Mouse (Mus musculus): ENCODE results near the gene Rnf144a. TPM values are rescaled to one million over a fixed set of nuclear protein-coding genes. Genes with fewer than 3 reads are reported as not detected.

The Rnf144a gene
- polyA plus RNA-seq, 1 experiment from 2014 or later: 11.3 TPM

GRCm38 (mm10) chr12:26366372-26366771, 48.7 kb downstream of the Rnf144a start:
- ATAC-seq (ENCODE audit: extremely low read depth, insufficient number of reproducible peaks, low FRiP score, low TSS enrichment): no peak
- H3K4me2 ChIP-seq: no peak overlapping the region
- H3K27ac ChIP-seq (replicated peaks): 0 out of 2 replicates have a peak overlapping the region, but pooled peaks have one; percentile 1
- peaks cover 19% of the 10 kb centered on the region for H3K4me1 ChIP-seq
- H3K9me3 ChIP-seq: no peaks in the 10 kb centered on the region
- H3K4me3 ChIP-seq: no peak overlapping the region
- no peaks in the 10 kb centered on the region for H3K36me3 ChIP-seq
- 69% methylated on average over 4 of the region's 4 CpGs for WGBS
- H3K9ac ChIP-seq: no peak overlapping the region
- no peaks in the 10 kb centered on the region for H3K27me3 ChIP-seq (replicated peaks)

GRCm38 (mm10) chr12:26365531-26366315, 49.3 kb downstream of the Rnf144a start:
- ATAC-seq (ENCODE audit: extremely low read depth, insufficient number of reproducible peaks, low FRiP score, low TSS enrichment): no peak
- H3K27ac ChIP-seq (replicated peaks): 0 out of 2 replicates have a peak overlapping the region, but pooled peaks have one; percentile 1
- WGBS: 73% methylated on average over 3 of the region's 3 CpGs

GRCm38 (mm10) chr12:26364822-26365221, 50.2 kb downstream of the Rnf144a start:
- Histone ChIP-seq H3K27me3 (replicated peaks) (no peaks in the 10 kb centered on the region), H3K9ac (no peak overlapping the region), H3K4me3 (no peak overlapping the region), H3K4me2 (no peak overlapping the region), H3K36me3 (no peaks in the 10 kb centered on the region), H3K4me1 (peaks cover 21% of the 10 kb centered on the region), H3K27ac (replicated peaks) (no peak overlapping the region), H3K9me3 (no peaks in the 10 kb centered on the region)
- 73% methylated on average over 5 of the region's 5 CpGs for WGBS
- no peak for ATAC-seq (ENCODE audit: extremely low read depth, insufficient number of reproducible peaks, low FRiP score, low TSS enrichment)

More at GRCm38 (mm10) chr12:26365531-26366315, 49.3 kb downstream of the Rnf144a start:
- Histone ChIP-seq H3K36me3 (no peaks in the 10 kb centered on the region), H3K4me2 (no peak overlapping the region), H3K4me3 (no peak overlapping the region), H3K27me3 (replicated peaks) (no peaks in the 10 kb centered on the region), H3K4me1 (peaks cover 19% of the 10 kb centered on the region), H3K9ac (no peak overlapping the region), H3K9me3 (no peaks in the 10 kb centered on the region)

GRCm38 (mm10) chr12:26360946-26361523, 54.0 kb downstream of the Rnf144a start:
- no peaks in the 10 kb centered on the region for H3K27me3 ChIP-seq (replicated peaks)
- 0 out of 2 replicates have a peak, but pooled peaks cover 5% of the 10 kb centered on the region for H3K36me3 ChIP-seq
- H3K4me2 ChIP-seq: no peak overlapping the region
- H3K9ac ChIP-seq: no peak overlapping the region
- H3K27ac ChIP-seq (replicated peaks): no peak overlapping the region
- ATAC-seq (ENCODE audit: extremely low read depth, insufficient number of reproducible peaks, low FRiP score, low TSS enrichment): no peak
- H3K4me1 ChIP-seq: peaks cover 20% of the 10 kb centered on the region
- H3K4me3 ChIP-seq: no peak overlapping the region
- WGBS: 83% methylated on average over 10 of the region's 10 CpGs
- H3K9me3 ChIP-seq: no peaks in the 10 kb centered on the region

GRCm38 (mm10) chr12:26359817-26360216, 55.2 kb downstream of the Rnf144a start:
- ATAC-seq (ENCODE audit: extremely low read depth, insufficient number of reproducible peaks, low FRiP score, low TSS enrichment): no peak
- Histone ChIP-seq H3K4me1 (peaks cover 17% of the 10 kb centered on the region), H3K4me3 (no peak overlapping the region), H3K4me2 (no peak overlapping the region), H3K36me3 (0 out of 2 replicates have a peak, but pooled peaks cover 5% of the 10 kb centered on the region), H3K9me3 (no peaks in the 10 kb centered on the region), H3K27me3 (replicated peaks) (no peaks in the 10 kb centered on the region), H3K9ac (no peak overlapping the region), H3K27ac (replicated peaks) (no peak overlapping the region)
- 68% methylated on average over 5 of the region's 5 CpGs for WGBS

GRCm38 (mm10) chr12:26359241-26359640, 55.8 kb downstream of the Rnf144a start:
- WGBS: 81% methylated on average over 2 of the region's 2 CpGs
- H3K4me2 ChIP-seq: no peak overlapping the region
- H3K27me3 ChIP-seq (replicated peaks): no peaks in the 10 kb centered on the region
- ATAC-seq (ENCODE audit: extremely low read depth, insufficient number of reproducible peaks, low FRiP score, low TSS enrichment): no peak
- peaks cover 17% of the 10 kb centered on the region for H3K4me1 ChIP-seq
- 0 out of 2 replicates have a peak, but pooled peaks cover 5% of the 10 kb centered on the region for H3K36me3 ChIP-seq
- H3K9me3 ChIP-seq: no peaks in the 10 kb centered on the region
- H3K9ac ChIP-seq: no peak overlapping the region
- no peak overlapping the region for H3K27ac ChIP-seq (replicated peaks)
- H3K4me3 ChIP-seq: no peak overlapping the region

GRCm38 (mm10) chr12:26357246-26357645, 57.8 kb downstream of the Rnf144a start:
- no peaks in the 10 kb centered on the region for H3K27me3 ChIP-seq (replicated peaks)
- H3K9ac ChIP-seq: no peak overlapping the region
- H3K4me1 ChIP-seq: peaks cover 17% of the 10 kb centered on the region
- 0 out of 2 replicates have a peak, but pooled peaks cover 5% of the 10 kb centered on the region for H3K36me3 ChIP-seq
- H3K4me3 ChIP-seq: no peak overlapping the region
- no peak overlapping the region; the same call in 1 of the 2 replicates for H3K27ac ChIP-seq (replicated peaks)
- H3K9me3 ChIP-seq: no peaks in the 10 kb centered on the region
- H3K4me2 ChIP-seq: no peak overlapping the region
- WGBS: 75% methylated on average over 4 of the region's 4 CpGs
- ATAC-seq (ENCODE audit: extremely low read depth, insufficient number of reproducible peaks, low FRiP score, low TSS enrichment): no peak

GRCm38 (mm10) chr12:26356191-26356590, 58.9 kb downstream of the Rnf144a start:
- H3K4me1 ChIP-seq: peaks cover 21% of the 10 kb centered on the region
- ATAC-seq (ENCODE audit: extremely low read depth, insufficient number of reproducible peaks, low FRiP score, low TSS enrichment): no peak
- H3K27ac ChIP-seq (replicated peaks): peak overlapping the region; percentile 24; the same call in 1 of the 2 replicates
- WGBS: 45% methylated on average over 7 of the region's 7 CpGs
- no peaks in the 10 kb centered on the region for H3K27me3 ChIP-seq (replicated peaks)
- no peaks in the 10 kb centered on the region for H3K9me3 ChIP-seq
- H3K4me3 ChIP-seq: no peak overlapping the region
- H3K36me3 ChIP-seq: 0 out of 2 replicates have a peak, but pooled peaks cover 5% of the 10 kb centered on the region
- 0 out of 2 replicates have a peak overlapping the region, but pooled peaks have one; percentile 10 for H3K9ac ChIP-seq
- H3K4me2 ChIP-seq: no peak overlapping the region

GRCm38 (mm10) chr12:26351321-26351720, 63.7 kb downstream of the Rnf144a start:
- ATAC-seq (ENCODE audit: extremely low read depth, insufficient number of reproducible peaks, low FRiP score, low TSS enrichment): no peak
- peaks cover 10% of the 10 kb centered on the region for H3K4me1 ChIP-seq
- no peaks in the 10 kb centered on the region for H3K9me3 ChIP-seq
- H3K4me2 ChIP-seq: no peak overlapping the region
- WGBS: 67% methylated on average over 3 of the region's 3 CpGs
- no peak overlapping the region for H3K9ac ChIP-seq
- H3K36me3 ChIP-seq: no peaks in the 10 kb centered on the region
- H3K4me3 ChIP-seq: no peak overlapping the region
- no peaks in the 10 kb centered on the region for H3K27me3 ChIP-seq (replicated peaks)
- no peak overlapping the region for H3K27ac ChIP-seq (replicated peaks)

GRCm38 (mm10) chr12:26344408-26344807, 70.6 kb downstream of the Rnf144a start:
- H3K27me3 ChIP-seq (replicated peaks): no peaks in the 10 kb centered on the region
- no peak overlapping the region for H3K27ac ChIP-seq (replicated peaks)
- no peak overlapping the region for H3K4me3 ChIP-seq
- H3K9me3 ChIP-seq: no peaks in the 10 kb centered on the region
- WGBS: 80% methylated on average over 5 of the region's 5 CpGs
- no peaks in the 10 kb centered on the region for H3K36me3 ChIP-seq
- peaks cover 8% of the 10 kb centered on the region; the same call in 1 of the 2 replicates for H3K4me1 ChIP-seq
- no peak overlapping the region for H3K9ac ChIP-seq
- no peak overlapping the region for H3K4me2 ChIP-seq
- ATAC-seq (ENCODE audit: extremely low read depth, insufficient number of reproducible peaks, low FRiP score, low TSS enrichment): no peak

GRCm38 (mm10) chr12:26343131-26343530, 71.9 kb downstream of the Rnf144a start:
- H3K4me3 ChIP-seq: no peak overlapping the region
- peaks cover 8% of the 10 kb centered on the region; the same call in 1 of the 2 replicates for H3K4me1 ChIP-seq
- H3K9ac ChIP-seq: no peak overlapping the region
- H3K9me3 ChIP-seq: no peaks in the 10 kb centered on the region
- peaks cover 7% of the 10 kb centered on the region; the same call in 1 of the 2 replicates for H3K36me3 ChIP-seq
- H3K27me3 ChIP-seq (replicated peaks): no peaks in the 10 kb centered on the region
- 0 out of 2 replicates have a peak overlapping the region, but pooled peaks have one; percentile 24 for H3K27ac ChIP-seq (replicated peaks)
- no peak for ATAC-seq (ENCODE audit: extremely low read depth, insufficient number of reproducible peaks, low FRiP score, low TSS enrichment)
- H3K4me2 ChIP-seq: no peak overlapping the region
- 74% methylated on average over 2 of the region's 2 CpGs for WGBS
